Mouse (Mus musculus): ENCODE measurements around the gene Hdgfl2.

- TF ChIP-seq CTCF (IDR thresholded peaks at IDR 0.05; ENCODE audit: low read depth) (no peak), EP300 (IDR thresholded peaks at IDR 0.05; ENCODE audit: low read depth) (no peak)
Observed at GRCm38 (mm10) chr17:56080781-56081585, 1.5 kb downstream of the Hdgfl2 start.

Measured in liver, embryonic 14.5 days (tissue).